Mouse (Mus musculus) spleen, adult 2 months (tissue): ENCODE results near the gene Pik3c2b. TPM values are rescaled to one million over a fixed set of nuclear protein-coding genes. Genes with fewer than 3 reads are reported as not detected.
"Not testable (repeated sequence)": the region's sequence is repeated elsewhere in the genome, so short reads cannot be mapped to it uniquely, and the experiment has no call there.

Experiments used
- DNase-seq, 2 experiments: peaks; one replicate each; pipeline versions ENCODE4 v3.0.0 to v3.0.0-alpha.2; 2012 to 2021; ENCODE audit warnings: low spot score in 2 of 2, low read depth in 1 of 2
- H3K27ac ChIP-seq: fragments of 200-500 bp; 2 replicates; pipeline ENCODE4 v1.5.1; 2012; ENCODE audit warnings: low read length, inconsistent platforms; ENCODE audit not compliant: insufficient read depth
- H3K27me3 ChIP-seq: fragments of 200-500 bp; 2 replicates; pipeline ENCODE4 v1.6.1; 2012; ENCODE audit warnings: mild to moderate bottlenecking, moderate library complexity, low read length, inconsistent platforms; ENCODE audit not compliant: control insufficient read depth, insufficient read depth
- H3K36me3 ChIP-seq: fragments of 200-500 bp; 2 replicates; pipeline ENCODE4 v1.6.1; 2012; ENCODE audit warnings: mild to moderate bottlenecking, low read length, inconsistent platforms; ENCODE audit not compliant: control insufficient read depth, insufficient read depth
- H3K4me1 ChIP-seq: fragments of 200-500 bp; 2 replicates; pipeline ENCODE4 v1.6.1; 2011; ENCODE audit warnings: inconsistent platforms; ENCODE audit not compliant: control insufficient read depth, insufficient read depth, insufficient read length
- H3K4me3 ChIP-seq: fragments of 200-500 bp; 2 replicates; pipeline ENCODE4 v1.5.1; 2011; ENCODE audit warnings: mild to moderate bottlenecking, inconsistent platforms; ENCODE audit not compliant: insufficient read depth, insufficient read length; ENCODE audit errors: extremely low read depth
- CTCF ChIP-seq: fragments of 200-500 bp; IDR thresholded peaks from 2 replicates; pipeline ENCODE4 v1.5.1; 2011; ENCODE audit warnings: mild to moderate bottlenecking, inconsistent platforms; ENCODE audit not compliant: insufficient read depth, insufficient read length, insufficient replicate concordance; ENCODE audit errors: extremely low read depth
- POLR2A ChIP-seq: fragments of 200-500 bp; IDR thresholded peaks from 2 replicates; pipeline ENCODE4 v1.6.1; 2011; ENCODE audit warnings: low read depth, low read length, inconsistent platforms
- WGBS: fragments of 180-500 bp; shearing (Covaris S2); methylation state at CpG from one replicate; pipeline ENCODE4 v1.1.7; 2018; 5-methylcytosine and 5-hydroxymethylcytosine counted together
- polyA plus RNA-seq: library from polyadenylated mRNA; depleted of rRNA; stranded (reverse); fragments of >200 nt; gene quantifications from 2 replicates; pipeline ENCODE4 v1.2.3, GENCODE M21; 2012

Gene Pik3c2b
- polyA plus RNA-seq, 1 experiment = 22.2 TPM

GRCm38 (mm10) chr1:133032981-133033315 is 12.5 kb upstream of the Pik3c2b start:
- H3K4me3 ChIP-seq = no peak overlapping the region
- WGBS = 63% methylated on average over 5 of the region's 5 CpGs
- H3K27ac ChIP-seq = no peak overlapping the region; the same call in 1 of the 2 replicates
- H3K4me1 ChIP-seq = peaks cover 4% of the 10 kb centered on the region; the same call in 1 of the 2 replicates
- H3K36me3 ChIP-seq = no peaks in the 10 kb centered on the region
- H3K27me3 ChIP-seq = no peaks in the 10 kb centered on the region
- no peak for TF ChIP-seq POLR2A
- TF ChIP-seq CTCF = no peak
- DNase-seq = no peak

GRCm38 (mm10) chr1:133033316-133034090 is 12.0 kb upstream of the Pik3c2b start:
- H3K27me3 ChIP-seq = no peaks in the 10 kb centered on the region
- TF ChIP-seq POLR2A = no peak
- TF ChIP-seq CTCF = no peak
- WGBS = 2% methylated on average over 28 of the region's 28 CpGs
- H3K36me3 ChIP-seq = no peaks in the 10 kb centered on the region
- peak in 1 of 2 experiments; percentile 37 for DNase-seq
- peak overlapping the region; percentile 79 for H3K27ac ChIP-seq
- peak overlapping the region; percentile 59 for H3K4me3 ChIP-seq
- peaks cover 3% of the 10 kb centered on the region; the same call in 1 of the 2 replicates for H3K4me1 ChIP-seq

DNA sequence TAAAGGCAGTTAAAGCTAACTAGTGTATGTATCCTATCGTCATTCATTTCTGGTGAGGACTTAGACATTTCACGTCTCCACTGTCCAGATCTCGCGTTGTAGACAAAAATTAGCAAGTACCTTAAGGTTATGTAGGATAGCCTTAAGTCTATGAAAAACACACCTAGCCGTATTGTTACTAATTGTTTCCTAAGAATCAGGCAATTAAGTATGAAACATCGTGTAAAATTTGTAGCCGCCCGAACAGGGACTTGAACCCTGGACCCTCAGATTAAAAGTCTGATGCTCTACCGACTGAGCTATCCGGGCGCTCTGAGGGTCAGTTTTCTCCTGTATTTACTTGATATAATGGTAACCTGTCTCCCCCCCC is 11.4 kb upstream of the Pik3c2b start:
- H3K36me3 ChIP-seq = no peaks in the 10 kb centered on the region
- H3K27me3 ChIP-seq = no peaks in the 10 kb centered on the region
- peaks cover 3% of the 10 kb centered on the region; the same call in 1 of the 2 replicates for H3K4me1 ChIP-seq
- H3K27ac ChIP-seq = 0 out of 2 replicates have a peak overlapping the region, but pooled peaks have one; percentile 79
- no peak for DNase-seq
- TF ChIP-seq POLR2A (no peak), CTCF (no peak)
- 14% methylated on average over 11 of the region's 11 CpGs for WGBS
- 0 out of 2 replicates have a peak overlapping the region, but pooled peaks have one; percentile 59 for H3K4me3 ChIP-seq

GRCm38 (mm10) chr1:133034682-133035081 is 10.8 kb upstream of the Pik3c2b start:
- not testable (repeated sequence) for H3K27ac ChIP-seq, H3K27me3 ChIP-seq, H3K4me1 ChIP-seq, DNase-seq, H3K4me3 ChIP-seq, H3K36me3 ChIP-seq
- WGBS = 84% methylated on average over 7 of the region's 7 CpGs

DNA sequence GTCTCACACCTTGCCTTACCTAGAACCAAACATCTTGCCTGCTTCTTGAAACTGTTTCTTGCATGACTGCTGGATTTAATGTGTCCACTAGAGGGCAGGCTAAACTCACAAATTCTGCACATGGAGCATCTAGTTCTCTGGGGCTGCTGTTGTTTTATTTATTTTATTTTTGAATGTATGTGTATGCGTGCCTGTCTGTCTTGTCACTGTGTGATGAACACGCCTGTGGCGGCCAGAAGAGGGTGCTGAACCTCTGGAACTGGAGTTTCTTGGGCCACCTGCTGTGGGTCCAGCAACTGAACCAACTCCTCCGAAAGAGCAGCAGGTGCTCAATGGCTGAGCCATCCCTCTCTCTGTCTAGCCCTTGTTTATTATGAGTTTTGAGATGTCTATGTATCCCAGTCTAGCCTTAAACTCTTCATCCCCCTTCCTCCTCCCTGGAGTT is 5.9 kb upstream of the Pik3c2b start:
- Histone ChIP-seq H3K4me3 (no peak overlapping the region), H3K4me1 (no peaks in the 10 kb centered on the region), H3K27ac (no peak overlapping the region), H3K27me3 (no peaks in the 10 kb centered on the region), H3K36me3 (no peaks in the 10 kb centered on the region)
- 5% methylated on average over 4 of the region's 4 CpGs for WGBS
- peak; percentile 45 to 80 for DNase-seq
- TF ChIP-seq CTCF = peak; percentile 46; the same call in 1 of the 2 replicates
- TF ChIP-seq POLR2A = no peak

DNA sequence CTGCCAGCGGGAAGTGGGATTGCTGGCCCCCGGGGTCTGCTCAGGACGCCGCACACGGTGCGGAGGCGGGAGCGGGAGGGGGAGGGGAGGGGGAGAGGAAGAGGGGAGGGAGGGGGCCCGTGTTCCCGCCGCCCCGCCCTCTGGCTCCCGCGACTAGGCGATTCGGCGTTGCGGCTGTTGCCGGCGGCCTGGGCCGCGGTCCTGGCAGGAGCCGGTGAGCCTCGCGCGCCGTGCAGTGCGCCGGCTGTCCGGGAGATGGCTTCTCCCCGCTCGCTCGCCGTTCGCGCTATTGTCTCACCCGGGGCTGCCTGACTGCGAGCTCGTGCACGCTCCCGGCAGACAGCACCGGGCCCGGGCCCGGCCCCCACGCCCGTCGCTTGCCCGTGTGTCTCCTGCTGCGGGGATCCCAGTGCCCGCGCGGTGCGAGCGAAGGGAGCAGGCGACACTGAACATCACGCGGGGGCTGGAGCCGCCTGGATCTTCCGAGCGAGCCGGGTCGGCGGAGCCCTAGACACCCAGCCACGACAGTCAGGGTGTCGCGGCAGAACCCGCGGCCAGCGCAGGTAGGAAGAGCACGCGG is 484 bp downstream of the Pik3c2b start:
- Histone ChIP-seq H3K36me3 (no peaks in the 10 kb centered on the region), H3K27me3 (peaks cover 2% of the 10 kb centered on the region; the same call in 1 of the 2 replicates), H3K27ac (peak overlapping the region; percentile 85), H3K4me3 (peak overlapping the region; percentile 70), H3K4me1 (peaks cover 9% of the 10 kb centered on the region; the same call in 1 of the 2 replicates)
- TF ChIP-seq POLR2A = no peak; the same call in 1 of the 2 replicates
- TF ChIP-seq CTCF = peak; percentile 30; the same call in 1 of the 2 replicates
- peak in 1 of 2 experiments; percentile 73 for DNase-seq
- WGBS = under 1% methylated on average over 65 of the region's 71 CpGs

DNA sequence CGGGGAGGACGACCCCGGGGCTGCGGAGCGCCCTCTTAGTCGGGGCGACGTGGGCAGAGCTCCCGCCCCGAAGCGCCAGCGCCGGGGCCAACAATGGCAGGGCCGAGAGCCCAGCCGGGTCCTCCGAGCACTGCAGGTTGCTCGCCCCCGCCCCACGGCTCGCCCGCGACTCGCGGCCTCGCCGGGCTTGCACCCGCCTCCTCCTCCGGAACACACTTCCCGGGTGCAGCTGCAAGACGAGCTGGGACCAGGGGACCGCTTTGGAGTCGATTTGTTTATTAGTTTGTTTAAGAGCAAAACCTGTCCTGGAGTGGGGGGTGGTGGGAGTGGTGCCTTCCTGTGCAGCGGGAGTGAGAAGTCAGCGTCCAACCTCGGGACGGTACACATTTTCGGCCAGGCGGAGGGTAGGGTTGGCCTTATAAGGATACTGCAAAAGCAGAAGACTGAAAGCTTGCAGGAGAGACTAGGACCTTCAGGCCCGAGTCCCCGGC is 1.0 kb downstream of the Pik3c2b start:
- Histone ChIP-seq H3K36me3 (no peaks in the 10 kb centered on the region), H3K27me3 (peaks cover 2% of the 10 kb centered on the region; the same call in 1 of the 2 replicates), H3K27ac (peak overlapping the region; percentile 85), H3K4me3 (peak overlapping the region; percentile 70), H3K4me1 (peaks cover 9% of the 10 kb centered on the region; the same call in 1 of the 2 replicates)
- no peak for TF ChIP-seq CTCF
- TF ChIP-seq POLR2A = no peak
- under 1% methylated on average over 26 of the region's 40 CpGs for WGBS
- DNase-seq = peak in 1 of 2 experiments; percentile 37
